Mouse (Mus musculus) MEL (cell line): ENCODE data around the gene Ift81.

Experiments
- CTCF ChIP-seq, 3 experiments: IDR thresholded peaks in 2 of 3; conservative IDR thresholded peaks in 1 of 3; 2 replicates each; pipeline ENCODE4 v1.5.1; 2011 to 2012; ENCODE audit warnings: low read length in 3 of 3, low read depth in 2 of 3, mild to moderate bottlenecking in 2 of 3, improper control_type of control experiment in 1 of 3, inconsistent platforms in 1 of 3, mixed read lengths in 1 of 3, moderate library complexity in 1 of 3; ENCODE audit not compliant: control insufficient read depth in 1 of 3, insufficient read depth in 1 of 3, poor library complexity in 1 of 3, severe bottlenecking in 1 of 3
- E2F4 ChIP-seq: IDR thresholded peaks from 2 replicates; pipeline ENCODE4 v1.6.1; 2011; ENCODE audit warnings: low read depth, low read length, improper control_type of control experiment, borderline replicate concordance
- ETS1 ChIP-seq: IDR thresholded peaks from 2 replicates; pipeline ENCODE4 v1.6.1; 2012; ENCODE audit warnings: low read depth, mild to moderate bottlenecking, inconsistent platforms, low read length, improper control_type of control experiment, moderate library complexity
- GABPA ChIP-seq: IDR thresholded peaks from 2 replicates; pipeline ENCODE4 v1.6.1; 2012; ENCODE audit warnings: low read depth, mild to moderate bottlenecking, inconsistent platforms, low read length, improper control_type of control experiment, moderate library complexity
- MAX ChIP-seq: IDR thresholded peaks from 2 replicates; pipeline ENCODE4 v1.6.1; 2011; ENCODE audit warnings: low read length, improper control_type of control experiment
- POLR2A ChIP-seq, 2 experiments: IDR thresholded peaks; 2 replicates each; pipeline ENCODE4 v1.6.1; 2011 to 2012; ENCODE audit warnings: low read length in 2 of 2, mild to moderate bottlenecking in 2 of 2, control low read depth in 1 of 2, improper control_type of control experiment in 1 of 2, low read depth in 1 of 2, moderate library complexity in 1 of 2; ENCODE audit not compliant: control insufficient read depth in 1 of 2, insufficient read depth in 1 of 2, poor library complexity in 1 of 2
- SIN3A ChIP-seq: IDR thresholded peaks from 2 replicates; pipeline ENCODE4 v1.6.1; 2012; ENCODE audit warnings: low read length, improper control_type of control experiment, inconsistent platforms

DNA sequence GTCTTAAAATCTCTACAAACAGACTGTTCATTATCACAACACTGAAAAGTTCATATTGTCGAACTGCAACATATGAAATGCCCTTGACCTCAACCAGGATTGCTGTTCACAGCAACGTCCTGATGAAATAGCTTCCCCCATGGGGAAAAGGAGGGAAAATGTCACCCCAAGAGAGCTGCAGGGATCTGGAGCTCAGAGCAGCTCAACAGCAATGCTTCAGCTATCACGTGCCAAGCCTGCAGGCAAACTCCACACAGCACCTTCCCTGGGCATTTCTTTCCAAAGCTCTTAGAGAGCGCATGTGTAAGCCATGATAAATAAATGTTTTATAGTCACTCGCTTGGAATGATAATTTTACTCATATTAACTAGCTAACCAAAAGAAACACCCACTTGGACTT, 42.3 kb downstream of the Ift81 start:
- TF ChIP-seq MAX (no peak), SIN3A (no peak), POLR2A (IDR thresholded peaks at IDR 0.05; ENCODE audit: control insufficient read depth in 1 of 2, insufficient read depth in 1 of 2, low read depth in 1 of 2, low read length in 2 of 2, poor library complexity in 1 of 2) (no peak), CTCF (IDR thresholded peaks at IDR 0.05 in 2 of 3, conservative IDR thresholded peaks at IDR 0.05 in 1 of 3; ENCODE audit: control insufficient read depth in 1 of 3, insufficient read depth in 1 of 3, low read depth in 2 of 3, low read length in 3 of 3, poor library complexity in 1 of 3, severe bottlenecking in 1 of 3) (no peak), ETS1 (no peak), E2F4 (no peak), GABPA (no peak)
